Comparison of ENCODE assay signal across 30 mouse cellular contexts in the genomic region with DNA sequence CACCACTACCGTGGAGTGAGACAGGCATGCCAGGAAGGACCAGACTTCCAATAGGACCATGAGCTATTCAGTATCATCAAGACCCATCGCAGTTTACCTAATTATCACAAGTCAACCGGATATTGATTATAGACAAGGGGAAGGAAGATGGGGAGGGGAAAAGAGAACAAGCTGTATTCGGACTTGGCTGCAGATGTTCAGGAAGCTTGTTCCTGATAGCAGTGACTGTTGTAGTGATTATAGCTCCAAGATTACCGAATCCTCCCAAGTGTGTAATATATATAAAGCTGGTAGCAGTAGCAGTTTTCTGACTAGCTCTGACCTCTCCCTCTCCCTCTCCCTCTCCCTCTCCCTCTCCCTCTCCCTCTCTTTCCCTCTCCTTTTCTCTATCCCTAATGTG. TPM values are rescaled to one million over a fixed set of nuclear protein-coding genes. Genes with fewer than 3 reads are reported as not detected.
DNase-seq lines count a peak whose midpoint lies in the region; ATAC-seq and TF ChIP-seq lines count a peak whose summit lies in the region.
"Had no signal": no experiment of that assay in that cellular context is flagged by ENCODE, and none has a peak within 500 bp of the region (broad histone marks: within the 10 kb centered on the region; RNA-seq: fewer than 3 reads in every experiment).

No protein-coding gene starts in this region.

- DNase-seq in hindbrain, embryonic 14.5 days (ENCODE audit: low spot score) = no peak
- peak; percentile 41 for DNase-seq in MEL (ENCODE audit: low read depth, low spot score)
- no peak for DNase-seq in kidney, postnatal 10 days
- no peak for DNase-seq in adrenal gland, postnatal 14 days
- DNase-seq: adrenal gland, postnatal 10 days; cerebellum, adult 11 months; cerebellum, adult 2 months; cerebellum, adult 9-11 months; cerebellum, postnatal 25 days; embryo, embryonic 11 days; forebrain, postnatal 0 days; gastrocnemius, adult 2 months; gastrocnemius, postnatal 14 days; heart, adult 18-20 months; heart, postnatal 10 days; heart, postnatal 36 days had no signal

- no peak overlapping the region for H3K4me2 ChIP-seq in hindbrain, embryonic 16.5 days (ENCODE audit: low read length)
- H3K4me2 ChIP-seq in hindbrain, embryonic 14.5 days (replicated peaks) = no peak overlapping the region
- H3K4me2 ChIP-seq: embryonic facial prominence, embryonic 13.5 days; forebrain, embryonic 12.5 days; heart, embryonic 12.5 days; heart, embryonic 15.5 days had no signal

- H3K27me3 ChIP-seq in hindbrain, embryonic 16.5 days (replicated peaks; ENCODE audit: control insufficient read depth, insufficient read depth, low read length) = no peaks in the 10 kb centered on the region
- no peaks in the 10 kb centered on the region for H3K27me3 ChIP-seq in hindbrain, embryonic 14.5 days (ENCODE audit: control insufficient read depth, insufficient read depth, low read length)
- H3K27me3 ChIP-seq in MEL (ENCODE audit: control insufficient read depth in 1 of 2, insufficient read depth in 2 of 2, low read length in 2 of 2) = no peaks in the 10 kb centered on the region
- H3K27me3 ChIP-seq: embryonic facial prominence, embryonic 13.5 days; forebrain, embryonic 12.5 days; heart, embryonic 12.5 days; heart, embryonic 15.5 days; Patski had no signal

- H3K27ac ChIP-seq in hindbrain, embryonic 16.5 days (ENCODE audit: low read depth, low read length) = no peak overlapping the region
- H3K27ac ChIP-seq in hindbrain, embryonic 14.5 days = no peak overlapping the region
- peak overlapping the region; percentile 30; the same call in 1 of the 2 replicates for H3K27ac ChIP-seq in MEL (ENCODE audit: control insufficient read depth, low read depth, low read length)
- H3K27ac ChIP-seq: embryonic facial prominence, embryonic 10.5 days; embryonic facial prominence, embryonic 13.5 days; forebrain, embryonic 12.5 days; gastrocnemius, adult 2 months; heart, embryonic 15.5 days; hindbrain, embryonic 10.5 days; hindbrain, postnatal 0 days had no signal

- TF ChIP-seq POLR2A in MEL (IDR thresholded peaks at IDR 0.05; ENCODE audit: control insufficient read depth in 1 of 2, insufficient read depth in 1 of 2, low read depth in 1 of 2, low read length in 2 of 2, poor library complexity in 1 of 2) = no peak

- TF ChIP-seq RAD21 in MEL (IDR thresholded peaks at IDR 0.05; ENCODE audit: low read depth, low read length) = no peak

- peak; percentile 90 for TF ChIP-seq EP300 in MEL (IDR thresholded peaks at IDR 0.05; ENCODE audit: low read depth in 1 of 2, low read length in 2 of 2)

- WGBS in hindbrain, embryonic 16.5 days = 79% methylated on average over 5 of the region's 5 CpGs
- WGBS in hindbrain, embryonic 14.5 days = 76% methylated on average over 5 of the region's 5 CpGs

- ATAC-seq in hindbrain, embryonic 16.5 days = 0 out of 2 replicates have a peak, but pooled peaks have one; percentile 42
- no peak for ATAC-seq in hindbrain, embryonic 14.5 days (ENCODE audit: low FRiP score)
- peak; percentile 37; the same call in 1 of the 2 replicates for ATAC-seq in megakaryocyte-erythroid progenitor cell, adult 5-6 weeks (replicated peaks; ENCODE audit: low FRiP score, low TSS enrichment, poor library complexity, severe bottlenecking)
- ATAC-seq: CD4-positive, CD25-positive, alpha-beta regulatory T cell, adult 4 months; hindbrain, postnatal 0 days; inflammation-experienced regulatory T-cells, adult 6 months; intestine, embryonic 16.5 days; Patski had no signal

- no peak overlapping the region for H3K9ac ChIP-seq in hindbrain, embryonic 16.5 days (ENCODE audit: low read depth, low read length)
- H3K9ac ChIP-seq in hindbrain, embryonic 14.5 days = no peak overlapping the region
- H3K9ac ChIP-seq in MEL (ENCODE audit: control insufficient read depth, low read depth, low read length, poor library complexity, severe bottlenecking) = no peak overlapping the region
- H3K9ac ChIP-seq: embryonic facial prominence, embryonic 13.5 days; forebrain, embryonic 12.5 days; forebrain, postnatal 0 days; heart, embryonic 12.5 days; heart, embryonic 15.5 days had no signal

- no peaks in the 10 kb centered on the region for H3K4me1 ChIP-seq in hindbrain, embryonic 16.5 days (ENCODE audit: control insufficient read depth, insufficient read depth, low read depth, low read length)
- H3K4me1 ChIP-seq in hindbrain, embryonic 14.5 days (replicated peaks; ENCODE audit: control insufficient read depth, insufficient read depth, low read length) = no peaks in the 10 kb centered on the region
- peaks cover 8 to 20% of the 10 kb centered on the region in 2 experiments for H3K4me1 ChIP-seq in MEL (ENCODE audit: control insufficient read depth in 1 of 2, insufficient read depth in 2 of 2, low read length in 2 of 2)
- H3K4me1 ChIP-seq: embryonic facial prominence, embryonic 10.5 days; embryonic facial prominence, embryonic 13.5 days; forebrain, embryonic 12.5 days; heart, embryonic 15.5 days; hindbrain, embryonic 10.5 days had no signal

- TF ChIP-seq CTCF in MEL (IDR thresholded peaks at IDR 0.05 in 2 of 3, conservative IDR thresholded peaks at IDR 0.05 in 1 of 3; ENCODE audit: control insufficient read depth in 1 of 3, insufficient read depth in 1 of 3, low read depth in 2 of 3, low read length in 3 of 3, poor library complexity in 1 of 3, severe bottlenecking in 1 of 3) = no peak

- no peak overlapping the region for H3K4me3 ChIP-seq in hindbrain, embryonic 16.5 days (ENCODE audit: low read length)
- no peak overlapping the region for H3K4me3 ChIP-seq in hindbrain, embryonic 14.5 days (replicated peaks; ENCODE audit: low read length)
- H3K4me3 ChIP-seq in MEL (ENCODE audit: control insufficient read depth in 1 of 2, insufficient read depth in 1 of 2, low read depth in 2 of 2, low read length in 2 of 2) = no peak overlapping the region
- H3K4me3 ChIP-seq: embryonic facial prominence, embryonic 10.5 days; embryonic facial prominence, embryonic 13.5 days; erythroblast, embryonic 14.5 days; forebrain, embryonic 12.5 days; gastrocnemius, adult 2 months; heart, embryonic 12.5 days; heart, embryonic 15.5 days; hindbrain, embryonic 10.5 days had no signal

- H3K79me2 ChIP-seq in MEL (ENCODE audit: control insufficient read depth, insufficient read depth, low read length, poor library complexity) = no peaks in the 10 kb centered on the region

- no peaks in the 10 kb centered on the region for H3K9me3 ChIP-seq in hindbrain, embryonic 16.5 days (ENCODE audit: control insufficient read depth, low read length)
- H3K9me3 ChIP-seq in hindbrain, embryonic 14.5 days (ENCODE audit: control insufficient read depth, low read length) = no peaks in the 10 kb centered on the region
- H3K9me3 ChIP-seq in MEL (replicated peaks; ENCODE audit: insufficient read depth, low read length) = no peaks in the 10 kb centered on the region
- H3K9me3 ChIP-seq: embryonic facial prominence, embryonic 10.5 days; embryonic facial prominence, embryonic 13.5 days; forebrain, embryonic 12.5 days; heart, embryonic 12.5 days; heart, embryonic 15.5 days; hindbrain, embryonic 10.5 days had no signal

- peaks cover 2% of the 10 kb centered on the region; the same call in 1 of the 2 replicates for H3K36me3 ChIP-seq in hindbrain, embryonic 16.5 days (ENCODE audit: control insufficient read depth, insufficient read depth, low read length)
- H3K36me3 ChIP-seq in hindbrain, embryonic 14.5 days (replicated peaks; ENCODE audit: control insufficient read depth, insufficient read depth) = peaks cover 3% of the 10 kb centered on the region; the same call in 1 of the 2 replicates
- peaks cover 0 to 33% of the 10 kb centered on the region in 2 experiments; a peak in 2 of 4 replicates for H3K36me3 ChIP-seq in MEL (ENCODE audit: control insufficient read depth in 1 of 2, insufficient read depth in 2 of 2, low read length in 2 of 2)
- H3K36me3 ChIP-seq: embryonic facial prominence, embryonic 10.5 days; embryonic facial prominence, embryonic 13.5 days; forebrain, embryonic 12.5 days; heart, embryonic 12.5 days; heart, embryonic 15.5 days; hindbrain, embryonic 10.5 days had no signal

TF ChIP-seq in MEL, 35 proteins besides CTCF, POLR2A, EP300 and RAD21 (continues in another document):
- TF ChIP-seq KAT2A (conservative IDR thresholded peaks at IDR 0.05; ENCODE audit: low read depth, low read length) = no peak
- TF ChIP-seq ZMIZ1 (IDR thresholded peaks at IDR 0.05; ENCODE audit: low read depth, low read length) = no peak
- peak; percentile 77 for TF ChIP-seq TAL1 (IDR thresholded peaks at IDR 0.05; ENCODE audit: low read length)
- TF ChIP-seq MXI1 (IDR thresholded peaks at IDR 0.05; ENCODE audit: low read depth, low read length) = no peak
- no peak for TF ChIP-seq BHLHE40 (IDR thresholded peaks at IDR 0.05; ENCODE audit: borderline replicate concordance, low read depth, low read length)
- no peak for TF ChIP-seq CHD2 (IDR thresholded peaks at IDR 0.05; ENCODE audit: low read length)
- no peak for TF ChIP-seq E2F4 (IDR thresholded peaks at IDR 0.05; ENCODE audit: borderline replicate concordance, low read depth, low read length)
- no peak for TF ChIP-seq USF2 (IDR thresholded peaks at IDR 0.05; ENCODE audit: borderline replicate concordance in 1 of 2, insufficient read depth in 1 of 2, low read depth in 1 of 2, low read length in 2 of 2)
- no peak for TF ChIP-seq POLR2AphosphoS2 (IDR thresholded peaks at IDR 0.05; ENCODE audit: low read length)
- no peak for TF ChIP-seq ELF1 (IDR thresholded peaks at IDR 0.05; ENCODE audit: low read depth, low read length)
- no peak for TF ChIP-seq JUND (IDR thresholded peaks at IDR 0.05; ENCODE audit: low read depth, low read length)
- TF ChIP-seq MAFK (IDR thresholded peaks at IDR 0.05; ENCODE audit: borderline replicate concordance, low read depth, low read length) = no peak
- TF ChIP-seq TBP (IDR thresholded peaks at IDR 0.05; ENCODE audit: low read depth, low read length) = no peak
- no peak for TF ChIP-seq USF1 (IDR thresholded peaks at IDR 0.05; ENCODE audit: low read depth, low read length)
- TF ChIP-seq GATA1 (IDR thresholded peaks at IDR 0.05; ENCODE audit: low read depth, low read length) = peak; percentile 93
- TF ChIP-seq TCF12 (IDR thresholded peaks at IDR 0.05; ENCODE audit: low read depth, low read length) = peak; percentile 91
- no peak for TF ChIP-seq NELFE (IDR thresholded peaks at IDR 0.05; ENCODE audit: low read depth, low read length)

RNA-seq across cellular contexts. Expression of gene Ahi1, which starts 55.9 kb away (rescaled TPM):
- polyA plus RNA-seq in hindbrain, embryonic 16.5 days (2015; fragmentation: Nextera tagmentation; extraction: Ambion mirVana) = 122 and 123 TPM in 2 replicates
- 119 and 150 TPM in 2 replicates for polyA plus RNA-seq in hindbrain, embryonic 14.5 days (2014; fragmentation: Nextera tagmentation; extraction: Ambion mirVana)
- total RNA-seq in MEL (2012; rRNA removed) = 3.0 and 3.3 TPM in 2 replicates
- polyA plus RNA-seq in MEL (2012; ENCODE audit: insufficient read depth in 1 of 2, insufficient read length in 2 of 2, low read depth in 1 of 2, low replicate concordance in 2 of 2, missing spikeins in 1 of 2) = 1 to 10 TPM in 1 of 2 experiments, not detected in 1; 3.6 TPM
- 5.1 and 7.5 TPM in 2 replicates for total RNA-seq in megakaryocyte-erythroid progenitor cell, adult 5-6 weeks (2014; fragmentation: Nextera tagmentation)
- total RNA-seq in megakaryocyte-erythroid progenitor cell, adult 5-6 weeks (2017) = 6.3 and 7.0 TPM in 2 replicates
- total RNA-seq in adrenal gland, postnatal 14 days (2021) = 32.6 and 32.9 TPM in 2 replicates
